In the genomic region with DNA sequence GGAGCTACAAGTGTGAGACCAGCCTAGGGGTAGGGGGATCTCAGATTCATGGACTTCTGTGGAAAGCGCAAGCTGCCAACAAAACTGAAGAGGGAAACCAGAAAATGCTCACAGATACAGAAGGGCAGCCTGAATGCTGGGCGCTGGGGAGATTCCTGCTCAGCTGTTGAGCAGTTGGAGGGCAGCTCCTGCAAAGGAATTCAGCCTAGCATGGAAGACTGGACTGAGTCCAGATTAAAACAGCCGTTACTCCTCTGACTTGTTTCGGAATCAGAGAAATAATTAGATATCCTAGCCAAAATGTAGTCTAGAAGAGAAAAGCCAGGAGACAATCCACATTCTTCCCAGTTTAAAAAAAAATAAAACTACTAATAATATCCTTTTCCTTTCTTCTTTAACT, we compare ENCODE assay signal across 13 mouse cellular contexts.
A peak's percentile ranks its signal among the peaks of the same experiment; 100 is the strongest.
DNase-seq lines count a peak whose midpoint lies in the region; ATAC-seq and TF ChIP-seq lines count a peak whose summit lies in the region.
"Had no signal": no experiment of that assay in that cellular context is flagged by ENCODE, and none has a peak within 500 bp of the region (broad histone marks: within the 10 kb centered on the region; RNA-seq: fewer than 3 reads in every experiment).

No protein-coding gene starts in this region.

- no peak overlapping the region for H3K27ac ChIP-seq in kidney, embryonic 15.5 days
- 0 out of 2 replicates have a peak overlapping the region, but pooled peaks have one; percentile 21 for H3K27ac ChIP-seq in stomach, embryonic 15.5 days
- H3K27ac ChIP-seq in stomach, postnatal 0 days (replicated peaks), result no peak overlapping the region
- no peak overlapping the region for H3K27ac ChIP-seq in stomach, embryonic 16.5 days (ENCODE audit: low read length)
- H3K27ac ChIP-seq: liver, embryonic 13.5 days; midbrain, embryonic 10.5 days had no signal

- H3K4me2 ChIP-seq in kidney, embryonic 15.5 days, result no peak overlapping the region
- no peak overlapping the region for H3K4me2 ChIP-seq in stomach, embryonic 15.5 days
- H3K4me2 ChIP-seq in stomach, postnatal 0 days (replicated peaks; ENCODE audit: low read depth), result no peak overlapping the region
- H3K4me2 ChIP-seq in stomach, embryonic 16.5 days (ENCODE audit: low read depth, low read length), result no peak overlapping the region
- H3K4me2 ChIP-seq: liver, embryonic 13.5 days had no signal

- peaks cover 11% of the 10 kb centered on the region for H3K27me3 ChIP-seq in kidney, embryonic 15.5 days
- H3K27me3 ChIP-seq in stomach, embryonic 15.5 days (replicated peaks), result no peaks in the 10 kb centered on the region
- no peaks in the 10 kb centered on the region for H3K27me3 ChIP-seq in stomach, postnatal 0 days (ENCODE audit: control insufficient read depth, insufficient read depth, low read length)
- H3K27me3 ChIP-seq in stomach, embryonic 16.5 days (ENCODE audit: control insufficient read depth, insufficient read depth, low read length), result no peaks in the 10 kb centered on the region
- H3K27me3 ChIP-seq: liver, embryonic 13.5 days had no signal

- no peak overlapping the region for H3K9ac ChIP-seq in kidney, embryonic 15.5 days
- H3K9ac ChIP-seq in stomach, embryonic 15.5 days, result no peak overlapping the region
- H3K9ac ChIP-seq in stomach, postnatal 0 days (ENCODE audit: low read length), result no peak overlapping the region
- no peak overlapping the region for H3K9ac ChIP-seq in stomach, embryonic 16.5 days (ENCODE audit: low read length)
- H3K9ac ChIP-seq: liver, embryonic 13.5 days had no signal

- DNase-seq in cerebellum, postnatal 14 days, result peak; percentile 11 to 18
- no peak for DNase-seq in cerebellum, adult 9-10 months
- DNase-seq in kidney, adult 9 months, result peak; percentile 1
- no peak for DNase-seq in stomach, postnatal 0 days (ENCODE audit: low spot score)
- no peak for DNase-seq in frontal cortex, postnatal 14 days (ENCODE audit: low spot score in 2 of 2)
- DNase-seq: liver, embryonic 13.5 days; right cerebral cortex, postnatal 14 days had no signal

- H3K36me3 ChIP-seq in kidney, embryonic 15.5 days, result no peaks in the 10 kb centered on the region
- H3K36me3 ChIP-seq in stomach, embryonic 15.5 days, result no peaks in the 10 kb centered on the region
- H3K36me3 ChIP-seq in stomach, postnatal 0 days (ENCODE audit: control insufficient read depth, insufficient read depth, low read length), result no peaks in the 10 kb centered on the region
- H3K36me3 ChIP-seq in stomach, embryonic 16.5 days (ENCODE audit: control insufficient read depth, insufficient read depth, low read length), result no peaks in the 10 kb centered on the region
- H3K36me3 ChIP-seq: G1E; liver, embryonic 13.5 days; midbrain, embryonic 10.5 days had no signal

- no peak for TF ChIP-seq CTCF in stomach, postnatal 0 days (IDR thresholded peaks at IDR 0.05; ENCODE audit: low read depth)

- H3K4me3 ChIP-seq in kidney, embryonic 15.5 days (replicated peaks), result no peak overlapping the region
- H3K4me3 ChIP-seq in stomach, embryonic 15.5 days (replicated peaks), result no peak overlapping the region
- H3K4me3 ChIP-seq in stomach, postnatal 0 days (ENCODE audit: low read depth, low read length), result no peak overlapping the region
- H3K4me3 ChIP-seq in stomach, embryonic 16.5 days (replicated peaks; ENCODE audit: low read length), result no peak overlapping the region
- H3K4me3 ChIP-seq: liver, embryonic 13.5 days; midbrain, embryonic 10.5 days had no signal

- H3K4me1 ChIP-seq in kidney, embryonic 15.5 days, result no peaks in the 10 kb centered on the region
- H3K4me1 ChIP-seq in stomach, embryonic 15.5 days, result no peaks in the 10 kb centered on the region
- no peaks in the 10 kb centered on the region for H3K4me1 ChIP-seq in stomach, postnatal 0 days (replicated peaks; ENCODE audit: control insufficient read depth, insufficient read depth)
- H3K4me1 ChIP-seq in stomach, embryonic 16.5 days (ENCODE audit: control insufficient read depth, insufficient read depth, low read length), result no peaks in the 10 kb centered on the region
- H3K4me1 ChIP-seq: liver, embryonic 13.5 days; midbrain, embryonic 10.5 days had no signal

- no peak for ATAC-seq in kidney, embryonic 15.5 days (replicated peaks; ENCODE audit: low FRiP score)
- ATAC-seq in stomach, embryonic 15.5 days (ENCODE audit: insufficient read depth, low FRiP score, low read depth), result no peak
- ATAC-seq in stomach, postnatal 0 days (ENCODE audit: low FRiP score, low TSS enrichment), result no peak
- 0 out of 2 replicates have a peak, but pooled peaks have one; percentile 17 for ATAC-seq in stomach, embryonic 16.5 days (ENCODE audit: insufficient read depth, low FRiP score)
- ATAC-seq: activated CD4-positive, CD25-positive, alpha-beta regulatory T cell, adult 4 months had no signal

- no peaks in the 10 kb centered on the region for H3K9me3 ChIP-seq in kidney, embryonic 15.5 days (replicated peaks)
- H3K9me3 ChIP-seq in stomach, embryonic 15.5 days, result no peaks in the 10 kb centered on the region
- no peaks in the 10 kb centered on the region for H3K9me3 ChIP-seq in stomach, postnatal 0 days (ENCODE audit: control insufficient read depth, low read length)
- no peaks in the 10 kb centered on the region for H3K9me3 ChIP-seq in stomach, embryonic 16.5 days (replicated peaks; ENCODE audit: control insufficient read depth, low read length)
- H3K9me3 ChIP-seq: G1E; liver, embryonic 13.5 days; midbrain, embryonic 10.5 days had no signal

- WGBS in kidney, embryonic 15.5 days, result 69% methylated on average over 4 of the region's 4 CpGs
- 57% methylated on average over 4 of the region's 4 CpGs for WGBS in stomach, embryonic 15.5 days
- WGBS in stomach, postnatal 0 days, result 67% methylated on average over 4 of the region's 4 CpGs
- WGBS in stomach, embryonic 16.5 days, result 56% methylated on average over 4 of the region's 4 CpGs

- TF ChIP-seq EP300 in stomach, postnatal 0 days (optimal IDR thresholded peaks at IDR 0.05), result no peak

Comparison
In these comparisons a context has a peak if more than half of its experiments do, and no peak if none do; other contexts are left out.
1. DNase-seq: peak in cerebellum, postnatal 14 days (2 of 2) and kidney, adult 9 months (single experiment); none in cerebellum, adult 9-10 months (single experiment), stomach, postnatal 0 days (single experiment) and frontal cortex, postnatal 14 days (0 of 2).